ENCODE assay signal across 9 mouse cellular contexts in genomic region chr10:83224999-83225398, GRCm38 (mm10).
A peak's percentile ranks its signal among the peaks of the same experiment; 100 is the strongest.
DNase-seq lines count a peak whose midpoint lies in the region; ATAC-seq and TF ChIP-seq lines count a peak whose summit lies in the region.
"Had no signal": no experiment of that assay in that cellular context is flagged by ENCODE, and none has a peak within 500 bp of the region (broad histone marks: within the 10 kb centered on the region; RNA-seq: fewer than 3 reads in every experiment).

No protein-coding gene starts in this region.

- H3K9me3 ChIP-seq in hindbrain, embryonic 11.5 days (ENCODE audit: control insufficient read depth, low read length) = no peaks in the 10 kb centered on the region
- no peaks in the 10 kb centered on the region for H3K9me3 ChIP-seq in hindbrain, embryonic 13.5 days
- H3K9me3 ChIP-seq: embryonic facial prominence, embryonic 12.5 days had no signal

- no peak for TF ChIP-seq POLR2A in thymus, adult 2 months (IDR thresholded peaks at IDR 0.05; ENCODE audit: control insufficient read depth, extremely low read depth, insufficient read depth, low read length, poor library complexity)

- H3K4me3 ChIP-seq in hindbrain, embryonic 11.5 days (ENCODE audit: low read depth, low read length) = no peak overlapping the region
- no peak overlapping the region for H3K4me3 ChIP-seq in hindbrain, embryonic 13.5 days
- H3K4me3 ChIP-seq in thymus, adult 2 months (ENCODE audit: control insufficient read depth, insufficient read depth, low read length) = no peak overlapping the region
- H3K4me3 ChIP-seq: embryonic facial prominence, embryonic 12.5 days had no signal

- no peaks in the 10 kb centered on the region for H3K27me3 ChIP-seq in hindbrain, embryonic 11.5 days (ENCODE audit: control insufficient read depth, insufficient read depth, low read length)
- H3K27me3 ChIP-seq in hindbrain, embryonic 13.5 days = no peaks in the 10 kb centered on the region
- H3K27me3 ChIP-seq in thymus, adult 2 months (ENCODE audit: control insufficient read depth, insufficient read depth, low read length) = no peaks in the 10 kb centered on the region
- H3K27me3 ChIP-seq: embryonic facial prominence, embryonic 12.5 days had no signal

- no peak for TF ChIP-seq CTCF in thymus, adult 2 months (IDR thresholded peaks at IDR 0.05; ENCODE audit: borderline replicate concordance, control insufficient read depth, extremely low read depth, insufficient read depth, low read length, poor library complexity)

- no peak overlapping the region for H3K9ac ChIP-seq in hindbrain, embryonic 11.5 days (ENCODE audit: low read depth, low read length)
- H3K9ac ChIP-seq in hindbrain, embryonic 13.5 days = no peak overlapping the region
- H3K9ac ChIP-seq: embryonic facial prominence, embryonic 12.5 days had no signal

- peak; percentile 69 for DNase-seq in hindbrain, embryonic 11.5 days (ENCODE audit: low spot score)
- peak; percentile 8 for DNase-seq in thymus, adult 2 months
- DNase-seq in thymus, adult 18-20 months = no peak
- peak; percentile 50 for DNase-seq in embryo, embryonic 11 days
- peak; percentile 43 for DNase-seq in mesoderm, embryonic 11.5 days (ENCODE audit: low read depth, low spot score)
- DNase-seq in urinary bladder, postnatal 4 days (ENCODE audit: low spot score in 2 of 2) = no peak
- no peak for DNase-seq in spleen, postnatal 4 days (ENCODE audit: low spot score in 2 of 2)

- H3K36me3 ChIP-seq in hindbrain, embryonic 11.5 days (ENCODE audit: control insufficient read depth, insufficient read depth, low read length) = no peaks in the 10 kb centered on the region
- 0 out of 2 replicates have a peak, but pooled peaks cover under 1% of the 10 kb centered on the region for H3K36me3 ChIP-seq in hindbrain, embryonic 13.5 days
- no peaks in the 10 kb centered on the region for H3K36me3 ChIP-seq in thymus, adult 2 months (ENCODE audit: control insufficient read depth, insufficient read depth, low read length)
- H3K36me3 ChIP-seq: embryonic facial prominence, embryonic 12.5 days had no signal

- no peak overlapping the region for H3K27ac ChIP-seq in hindbrain, embryonic 11.5 days (ENCODE audit: low read depth, low read length)
- H3K27ac ChIP-seq in hindbrain, embryonic 13.5 days = no peak overlapping the region
- no peak overlapping the region for H3K27ac ChIP-seq in thymus, adult 2 months (ENCODE audit: control insufficient read depth, insufficient read depth, low read length)
- H3K27ac ChIP-seq: embryonic facial prominence, embryonic 12.5 days had no signal

- H3K4me1 ChIP-seq in hindbrain, embryonic 11.5 days (replicated peaks; ENCODE audit: control insufficient read depth, insufficient read depth, low read length) = no peaks in the 10 kb centered on the region
- no peaks in the 10 kb centered on the region for H3K4me1 ChIP-seq in hindbrain, embryonic 13.5 days (replicated peaks)
- H3K4me1 ChIP-seq in thymus, adult 2 months (replicated peaks; ENCODE audit: control insufficient read depth, insufficient read depth, low read length) = no peaks in the 10 kb centered on the region
- H3K4me1 ChIP-seq: embryonic facial prominence, embryonic 12.5 days had no signal

- 45% methylated on average over 3 of the region's 3 CpGs for WGBS in hindbrain, embryonic 11.5 days
- 43% methylated on average over 3 of the region's 3 CpGs for WGBS in hindbrain, embryonic 13.5 days
- 90% methylated on average over 3 of the region's 3 CpGs for WGBS in thymus, adult 2 months

- no peak for ATAC-seq in hindbrain, embryonic 11.5 days (ENCODE audit: low FRiP score)
- no peak for ATAC-seq in hindbrain, embryonic 13.5 days (ENCODE audit: low FRiP score)

- H3K4me2 ChIP-seq in hindbrain, embryonic 11.5 days (replicated peaks; ENCODE audit: low read depth, low read length) = no peak overlapping the region
- no peak overlapping the region for H3K4me2 ChIP-seq in hindbrain, embryonic 13.5 days
- H3K4me2 ChIP-seq: embryonic facial prominence, embryonic 12.5 days had no signal

Comparison
In these comparisons a context has a peak if more than half of its experiments do, and no peak if none do; other contexts are left out.
1. DNase-seq: peak in hindbrain, embryonic 11.5 days (single experiment), thymus, adult 2 months (single experiment), embryo, embryonic 11 days (single experiment) and mesoderm, embryonic 11.5 days (single experiment); none in thymus, adult 18-20 months (0 of 2), urinary bladder, postnatal 4 days (0 of 2) and spleen, postnatal 4 days (0 of 2).